Mouse (Mus musculus) stomach, postnatal 0 days (tissue): ENCODE data around the gene Gm20425.

Source experiments
- CTCF ChIP-seq: IDR thresholded peaks from 2 replicates; pipeline ENCODE4 v1.5.1; 2016; ENCODE audit warnings: antibody characterized with exemption, low read depth, mild to moderate bottlenecking, moderate library complexity
- EP300 ChIP-seq: optimal IDR thresholded peaks from 2 replicates; pipeline ENCODE3; 2016; ENCODE audit warnings: antibody characterized with exemption

GRCm38 (mm10) chr9:103181886-103182285 is 48.2 kb downstream of the Gm20425 start:
- TF ChIP-seq CTCF: no peak
- TF ChIP-seq EP300: no peak
